Mouse (Mus musculus): ENCODE data around the gene LTO1.

DNA sequence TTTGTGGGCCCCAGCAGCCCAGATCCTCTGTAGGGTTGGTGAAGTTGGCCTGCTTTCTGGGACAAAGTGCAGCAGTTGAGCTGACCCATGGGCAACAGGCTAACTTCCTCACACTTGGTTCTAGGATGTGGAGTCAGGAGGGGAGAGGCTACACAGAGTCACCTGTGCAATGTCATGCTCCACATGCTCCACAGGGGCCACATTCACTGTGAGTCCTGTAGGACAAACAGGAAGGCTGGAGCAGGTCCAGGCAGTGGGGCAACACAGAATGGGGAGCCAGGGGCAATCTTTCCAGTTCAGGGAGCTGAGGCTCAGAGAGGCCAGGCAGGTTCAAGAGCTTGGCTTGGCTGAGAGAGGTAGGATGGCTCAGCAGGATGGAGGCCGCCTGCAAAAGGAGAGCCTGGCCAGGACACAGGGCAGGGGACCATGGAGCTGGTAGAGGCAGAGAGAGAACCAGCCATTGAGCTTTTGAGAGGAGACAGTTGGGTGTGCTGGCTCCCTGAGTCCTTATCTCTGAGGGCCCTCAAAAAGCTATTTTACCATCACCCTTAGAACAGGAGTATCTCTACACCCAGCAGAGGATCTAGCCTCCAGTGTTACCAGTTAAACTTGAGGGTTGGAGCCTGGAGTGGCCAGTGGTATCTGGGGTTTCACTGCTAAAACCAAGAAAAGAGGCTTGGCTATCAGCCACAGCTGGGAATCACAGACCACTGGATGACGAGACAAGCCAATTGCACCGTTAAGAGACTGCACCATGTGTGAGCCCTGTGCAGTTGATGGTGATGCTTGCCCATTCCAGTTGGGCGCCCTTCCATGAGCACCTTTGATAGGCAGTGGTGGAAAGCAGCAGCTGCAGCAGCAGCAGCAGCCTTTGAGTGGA lies 13.3 kb downstream of the LTO1 start:
- TF ChIP-seq CTCF (IDR thresholded peaks at IDR 0.05; ENCODE audit: insufficient read depth, low read length) (no peak), POLR2A (IDR thresholded peaks at IDR 0.05; ENCODE audit: borderline replicate concordance, extremely low read depth, low read depth, low read length) (no peak)

All from lung, adult 2 months (tissue).